Mouse (Mus musculus) NIH3T3 (cell line): ENCODE measurements at regions not wholly inside any gene's neighbourhood (a gene's known extent, or its start where the extent isn't known, plus 50 kb on each side); places are given as distances from the start of the nearest gene placed in this dataset.

Experiments used
- DNase-seq: peaks from one replicate; pipeline ENCODE4 v3.0.0-alpha.2; 2012; ENCODE audit warnings: low read depth

DNA sequence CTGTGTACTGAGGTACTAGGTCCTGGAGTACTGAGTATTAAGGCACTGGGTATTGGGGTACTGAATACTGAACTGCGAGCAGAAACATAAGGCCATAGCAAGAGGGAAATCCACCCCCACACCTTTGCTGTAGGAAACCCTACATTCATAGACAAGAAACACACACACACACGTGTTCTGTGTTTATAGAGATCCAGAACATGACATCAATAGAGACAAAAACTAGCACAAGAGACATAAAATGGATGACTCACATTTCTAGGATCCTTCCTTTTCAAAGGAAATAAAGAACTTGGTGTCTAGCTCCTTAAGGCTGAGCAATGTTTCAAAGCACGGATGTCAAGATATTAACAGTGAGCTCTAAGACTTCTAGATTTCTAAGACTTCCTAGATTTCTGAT is 49.9 kb upstream of the Nepro start:
- DNase-seq, result no peak

DNA sequence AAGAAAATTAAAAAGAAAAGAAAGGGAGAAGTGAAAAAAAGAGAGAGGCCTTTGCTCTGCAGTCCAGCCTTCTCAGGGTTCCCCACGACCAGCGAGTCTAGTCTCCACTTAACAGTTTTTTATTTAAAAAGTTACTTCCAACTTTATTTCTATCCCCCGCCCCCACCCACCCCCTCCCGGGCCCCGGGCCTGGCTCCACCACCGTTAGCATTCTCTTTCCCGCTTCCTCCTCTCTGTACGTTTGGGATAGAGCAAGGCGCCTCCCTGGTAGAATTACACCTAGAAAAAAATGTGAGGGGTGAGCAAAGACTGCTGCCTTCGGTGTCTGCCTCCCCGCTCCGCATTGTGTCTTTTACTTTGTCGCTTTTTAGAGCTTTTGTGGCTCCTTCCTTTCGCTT is 51.7 kb upstream of the Nepro start:
- no peak for DNase-seq

DNA sequence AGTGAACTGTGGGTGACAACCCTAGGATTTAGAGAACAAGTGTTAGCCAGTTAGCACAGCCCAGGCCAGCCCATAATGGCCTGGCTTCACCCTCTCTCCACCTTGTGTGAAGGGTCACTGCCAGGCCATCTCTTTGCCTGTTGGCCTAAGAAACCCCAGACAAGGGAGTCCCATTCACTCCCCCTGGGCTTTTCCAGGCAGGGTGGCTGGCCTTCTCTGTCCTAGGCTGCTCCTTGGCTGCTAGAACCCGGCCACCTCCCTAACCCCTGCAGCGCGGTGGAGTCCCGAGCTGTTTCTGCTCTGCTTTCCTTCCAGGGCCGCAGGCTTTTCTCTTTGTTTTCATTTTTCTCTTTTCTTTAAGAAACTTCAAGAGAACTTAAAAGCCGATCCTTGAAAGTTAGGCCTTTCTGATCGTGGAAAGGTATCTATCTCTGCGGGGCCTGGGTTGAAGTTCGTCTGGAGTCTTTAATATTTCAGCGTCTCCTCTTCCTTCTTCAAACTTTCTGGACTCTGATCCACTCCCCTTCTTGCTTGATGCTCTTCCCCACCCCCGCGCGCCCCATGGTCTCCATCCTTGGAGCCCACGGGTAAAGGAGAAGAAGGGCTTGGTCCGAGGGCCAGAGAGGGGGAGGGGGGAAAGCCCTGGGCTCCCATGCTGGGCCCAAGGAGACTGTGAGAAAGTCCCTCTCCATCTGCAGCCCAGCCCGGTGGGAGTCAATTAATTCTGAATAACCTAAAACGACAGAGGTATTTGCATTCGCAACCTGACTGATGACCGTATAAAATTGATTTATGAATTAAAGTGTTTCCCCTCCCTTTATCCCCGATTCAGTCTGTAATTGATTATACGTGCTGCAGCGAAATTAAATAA is 52.3 kb upstream of the Nepro start:
- DNase-seq, result no peak

DNA sequence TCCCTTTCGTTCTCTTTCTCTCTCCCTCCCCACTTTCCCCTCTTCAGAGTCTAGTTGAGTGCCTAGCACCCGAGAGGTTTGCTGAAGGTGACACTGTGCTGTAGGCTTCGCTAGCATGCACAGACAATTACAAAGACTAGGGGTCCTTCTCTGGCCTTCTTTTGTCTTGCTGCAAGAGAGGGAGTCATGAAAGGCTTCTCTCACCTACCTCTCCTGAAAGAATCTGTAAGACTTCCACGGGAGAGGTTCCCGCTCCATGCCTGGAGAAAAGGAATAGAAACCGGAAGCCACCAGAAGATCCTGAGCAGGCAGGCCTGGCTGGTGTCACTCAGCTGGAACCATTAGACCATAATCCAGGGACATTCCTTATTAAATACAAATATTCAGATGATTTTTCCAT is 56.0 kb upstream of the Nepro start:
- DNase-seq, result no peak

DNA sequence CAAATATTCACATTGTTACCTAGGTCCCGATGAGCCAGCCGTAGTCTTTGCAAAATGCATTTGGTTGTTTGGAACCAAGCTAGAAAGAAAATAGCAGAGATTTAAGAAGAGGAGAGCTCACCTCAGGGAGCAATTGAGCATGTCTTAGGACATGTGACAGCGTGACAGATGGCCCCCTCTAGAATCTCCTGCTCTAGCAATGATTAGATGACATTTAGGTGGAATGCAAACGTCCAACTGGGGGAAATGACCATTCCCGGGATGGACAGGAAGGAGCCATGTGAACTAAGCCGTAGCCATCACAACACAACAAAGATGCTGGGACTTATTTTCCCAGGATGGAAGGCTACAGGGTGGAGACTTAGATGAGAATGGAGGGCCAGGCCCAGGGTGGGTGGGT is 57.0 kb upstream of the Nepro start:
- no peak for DNase-seq

DNA sequence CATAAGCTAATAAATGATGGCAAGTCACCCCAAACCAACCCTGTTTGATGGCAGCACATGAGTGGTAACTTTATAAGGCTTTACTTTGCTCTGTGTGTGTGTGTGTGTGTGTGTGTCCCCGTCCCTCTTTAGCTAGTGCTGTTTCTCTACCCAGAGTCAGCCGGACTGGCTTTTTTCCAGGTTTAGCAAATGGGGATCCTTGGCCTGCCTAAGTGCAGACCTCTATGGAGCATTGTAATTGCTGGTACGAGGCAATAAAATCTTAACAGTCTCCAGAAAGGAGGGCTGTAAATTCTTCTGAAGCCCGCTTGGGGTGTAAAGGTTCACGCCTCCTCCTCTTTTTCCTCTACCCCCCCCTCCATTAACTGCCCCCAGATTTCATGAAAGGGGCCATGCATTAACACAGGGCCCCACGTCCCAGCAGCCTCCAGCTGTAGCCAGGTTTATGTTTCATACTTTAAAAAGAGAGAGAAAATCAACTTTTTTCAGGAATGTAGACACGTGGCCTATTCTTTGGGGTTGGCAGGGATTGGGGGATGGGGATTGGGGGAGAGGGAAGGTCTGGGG is 57.6 kb upstream of the Nepro start:
- no peak for DNase-seq

DNA sequence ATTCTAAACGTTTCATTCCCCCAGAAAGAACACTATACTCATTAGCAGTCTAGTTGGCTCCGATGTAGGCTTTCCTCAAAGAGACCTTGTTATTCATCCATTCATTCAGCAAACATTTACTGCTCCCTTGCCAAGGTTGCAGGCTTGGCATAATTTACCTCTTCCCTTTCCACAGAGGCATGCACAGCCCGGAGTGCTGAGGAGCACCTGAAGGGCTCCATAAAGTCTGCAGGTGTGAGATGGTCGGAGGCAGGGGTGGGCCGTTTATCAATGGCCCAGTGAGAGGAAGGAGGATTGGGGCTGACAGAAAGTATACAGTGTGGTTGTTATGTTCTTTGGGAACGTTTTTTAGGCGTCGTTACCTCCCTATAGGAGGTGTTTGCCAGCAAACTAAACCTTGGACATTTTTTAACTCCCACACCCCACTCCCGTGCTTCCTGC is 58.6 kb upstream of the Nepro start:
- no peak for DNase-seq

DNA sequence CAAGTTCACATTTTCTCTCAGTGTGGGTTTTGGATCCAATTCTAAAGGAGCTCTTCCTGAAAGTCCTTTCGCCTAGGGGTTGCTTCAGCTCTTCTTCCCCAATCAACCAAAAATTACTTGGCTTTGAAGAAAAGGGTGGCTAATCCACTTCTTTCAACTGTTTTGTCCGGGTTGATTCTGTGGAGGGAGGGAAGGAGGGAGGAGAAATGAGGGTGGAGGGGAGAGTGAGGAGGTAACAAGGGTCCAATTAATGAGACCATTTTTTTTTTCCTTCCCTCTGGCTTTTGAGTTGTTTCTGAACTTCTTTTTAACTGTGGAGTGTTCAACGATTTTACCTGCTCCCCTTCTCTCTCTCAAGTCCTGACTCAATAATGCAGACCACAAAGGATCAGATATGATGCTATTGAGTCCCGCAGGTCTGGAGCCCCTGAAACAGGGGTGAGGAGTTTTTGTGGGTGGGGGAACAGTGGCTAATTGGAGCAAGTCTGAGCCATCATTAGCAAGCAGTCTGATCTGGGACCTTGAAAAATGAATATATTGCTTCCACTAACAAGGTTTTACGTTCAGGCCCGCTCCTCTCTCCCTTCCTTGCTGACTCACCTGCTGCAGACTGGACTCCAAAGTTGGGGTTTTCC is 61.0 kb upstream of the Nepro start:
- DNase-seq, result no peak

DNA sequence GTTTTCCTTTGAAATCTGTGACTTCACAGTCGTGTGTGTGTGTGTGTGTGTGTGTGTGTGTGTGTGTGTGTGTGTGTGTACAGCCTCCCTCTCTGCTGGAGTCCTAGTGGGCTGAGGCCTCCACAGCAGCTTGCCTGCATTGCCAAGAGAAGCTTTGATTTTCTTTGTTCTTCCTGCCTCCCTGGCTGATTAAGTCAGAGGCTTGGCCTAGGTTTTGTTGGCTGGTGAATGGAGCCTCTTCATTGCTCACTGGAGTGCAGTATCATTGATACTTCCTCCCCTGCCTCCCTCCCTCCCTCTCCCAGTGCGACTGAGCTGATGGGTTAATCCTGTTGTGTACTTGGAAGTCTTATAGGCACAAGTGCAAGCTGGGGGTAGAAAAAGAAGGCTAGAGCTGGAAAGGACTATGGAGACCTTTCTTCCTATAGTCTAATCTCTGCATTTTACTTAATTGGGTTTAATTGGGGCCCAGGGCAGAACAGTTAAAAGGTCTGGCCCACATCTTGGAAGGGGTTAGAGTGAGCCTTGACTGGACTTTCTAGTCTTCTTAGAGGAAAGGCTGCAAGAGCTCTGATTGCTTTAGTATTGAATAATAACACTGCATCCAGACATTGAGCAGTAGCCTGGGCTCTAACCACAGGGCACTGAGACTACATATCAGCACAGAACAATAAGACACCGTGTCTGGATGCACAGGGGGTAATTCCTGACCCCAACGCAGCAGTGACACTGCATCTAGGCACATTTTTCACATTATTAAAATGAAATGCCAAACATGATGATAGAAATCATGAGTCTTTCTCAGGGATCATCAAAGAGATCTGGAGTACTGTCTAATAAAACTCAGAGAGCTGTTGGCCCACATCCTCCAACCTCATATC is 62.9 kb upstream of the Nepro start:
- DNase-seq, result no peak

DNA sequence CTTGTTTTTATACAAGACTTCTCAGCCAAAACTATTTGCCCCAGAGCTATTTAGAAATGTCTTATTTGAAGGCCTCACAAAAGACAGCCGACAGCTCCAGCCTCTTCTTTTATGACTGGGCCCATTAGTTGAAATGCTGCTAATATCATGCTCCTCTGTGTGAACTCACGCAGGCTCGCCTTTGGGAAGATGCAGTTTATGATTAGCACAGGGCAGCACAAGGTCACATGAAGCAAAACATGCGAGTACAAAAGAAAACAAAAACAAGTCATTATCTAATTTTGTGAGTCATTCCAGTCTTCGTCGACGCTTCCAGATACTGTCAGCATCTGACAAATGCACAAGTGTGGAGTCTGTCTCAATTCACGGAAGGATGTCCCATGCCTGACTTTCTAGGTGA is 65.8 kb upstream of the Nepro start:
- no peak for DNase-seq

DNA sequence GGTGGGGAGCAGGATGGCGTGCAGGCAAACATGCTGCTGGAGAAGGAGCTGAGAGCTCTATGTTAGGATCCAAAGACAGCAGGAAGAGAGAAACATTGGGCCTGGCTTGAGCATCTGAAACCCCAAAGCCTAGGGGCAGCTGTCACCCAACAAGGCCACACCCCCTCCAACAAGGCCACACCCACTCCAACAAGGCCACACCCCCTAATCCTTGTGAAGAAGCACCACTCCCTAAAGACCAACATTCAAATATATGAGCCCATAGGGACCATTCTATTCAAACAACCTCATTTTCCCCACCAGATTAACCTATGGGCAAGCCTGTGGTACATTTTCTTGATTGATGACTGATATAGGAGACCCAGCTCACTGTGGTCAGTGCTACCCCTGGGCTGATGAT is 67.9 kb upstream of the Nepro start:
- no peak for DNase-seq

DNA sequence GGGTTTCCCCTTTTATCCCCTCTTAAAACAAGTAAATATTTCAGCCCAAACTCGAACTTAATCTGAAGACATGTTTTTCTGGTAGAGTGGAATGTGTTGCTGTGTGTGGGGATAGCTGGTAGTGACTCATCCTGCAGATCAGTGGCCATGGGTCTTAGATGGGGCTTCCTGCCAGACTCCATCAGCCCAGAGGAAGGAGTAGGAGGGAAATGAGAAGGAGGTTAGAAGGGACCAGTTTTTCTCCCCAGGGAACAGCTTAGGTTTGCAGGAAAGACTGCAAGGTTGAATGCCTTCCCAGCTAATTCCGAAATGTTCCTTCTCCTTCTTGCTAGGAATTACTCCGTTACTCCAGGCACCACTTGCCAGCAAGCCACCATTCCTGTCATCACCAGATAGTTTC is 68.8 kb upstream of the Nepro start:
- peak; percentile 33 for DNase-seq

DNA sequence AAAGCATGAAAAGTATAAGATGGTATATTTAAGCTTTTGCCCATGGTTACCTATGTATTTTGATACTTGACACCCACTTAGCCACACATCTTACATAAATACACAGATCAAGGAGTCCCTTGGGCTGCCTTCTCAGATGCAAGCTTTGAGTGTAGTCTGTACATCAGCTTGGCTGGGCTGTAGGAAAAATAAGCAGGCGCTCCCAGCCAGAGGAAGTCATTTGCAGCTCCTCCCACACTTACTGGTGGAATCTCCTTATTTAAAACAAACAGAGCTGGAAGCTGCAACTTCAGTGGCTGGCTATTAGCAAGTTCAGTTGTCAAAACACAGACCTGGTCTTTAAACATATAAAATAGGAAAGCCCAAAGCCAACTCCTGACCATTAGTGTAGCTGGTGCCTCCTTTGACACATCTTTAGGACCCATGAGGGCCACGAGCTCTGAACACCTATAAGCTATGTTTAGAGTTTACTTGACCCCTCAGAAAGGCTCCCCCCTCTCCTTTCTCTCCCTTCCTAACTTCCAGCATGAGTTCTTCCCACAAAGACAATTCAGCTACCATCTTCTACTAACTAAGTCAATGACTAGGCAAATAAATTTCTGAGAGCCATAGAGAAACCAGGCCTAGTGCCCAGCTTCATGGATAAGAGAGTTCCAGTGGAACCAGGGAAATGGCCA is 75.4 kb upstream of the Nepro start:
- no peak for DNase-seq

DNA sequence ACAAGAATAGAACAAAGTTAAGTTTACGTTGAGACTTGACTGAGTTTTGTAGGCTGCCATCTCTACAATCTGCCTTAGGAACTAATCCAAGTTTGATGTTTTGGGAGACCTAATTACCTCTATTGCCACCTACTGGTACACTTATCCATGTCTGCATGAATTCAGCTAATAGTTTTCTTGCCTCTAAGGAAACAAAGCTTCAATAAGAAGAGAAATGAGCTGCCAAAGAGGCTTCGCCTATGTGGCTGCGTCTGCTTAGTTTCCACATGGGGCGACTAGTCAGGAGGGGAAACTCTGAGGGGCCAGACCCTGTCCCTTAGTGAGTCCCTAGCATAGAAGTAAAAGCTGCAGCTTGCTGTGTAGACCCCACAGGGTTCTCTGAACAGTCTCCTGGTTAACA is 80.1 kb upstream of the Nepro start:
- DNase-seq, result peak; percentile 64

DNA sequence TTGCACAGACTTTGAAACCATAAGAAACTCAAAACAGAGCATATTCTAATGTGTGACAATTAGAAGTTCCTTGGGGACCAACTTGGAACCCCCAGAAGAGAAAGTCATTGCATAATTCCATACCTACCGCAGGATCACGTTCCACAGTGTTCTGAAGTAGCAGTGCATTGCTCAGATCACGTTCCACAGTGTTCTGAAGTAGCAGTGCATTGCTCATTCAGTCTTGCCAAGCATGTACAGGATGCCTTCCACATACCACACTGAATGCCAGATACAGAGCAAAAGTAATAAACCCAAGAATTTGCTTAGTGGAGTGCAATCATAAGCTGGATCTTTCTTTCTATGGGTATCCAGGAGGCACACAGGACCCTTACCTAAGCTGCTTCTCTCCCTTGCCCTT is 78.4 kb upstream of the Boc start:
- DNase-seq, result no peak

DNA sequence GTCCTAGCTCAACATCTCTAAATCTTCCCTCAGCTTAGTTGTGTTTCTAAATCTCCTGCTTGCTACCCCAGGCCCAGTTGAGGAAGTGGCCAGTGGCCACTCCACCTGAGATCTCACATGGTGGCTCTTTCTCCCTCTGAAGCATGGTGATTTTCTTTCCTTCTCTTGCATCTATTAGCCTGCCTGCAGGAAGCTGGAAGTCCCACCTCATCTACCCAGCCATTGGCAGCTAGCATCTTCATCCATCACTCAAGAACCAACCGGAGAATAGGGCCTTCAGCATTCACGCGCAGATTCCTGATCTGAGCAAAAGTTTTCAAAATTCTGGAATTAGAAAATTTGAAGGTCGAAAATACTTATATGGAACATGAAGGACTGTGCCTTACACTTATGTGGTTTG is 75.8 kb upstream of the Boc start:
- no peak for DNase-seq

DNA sequence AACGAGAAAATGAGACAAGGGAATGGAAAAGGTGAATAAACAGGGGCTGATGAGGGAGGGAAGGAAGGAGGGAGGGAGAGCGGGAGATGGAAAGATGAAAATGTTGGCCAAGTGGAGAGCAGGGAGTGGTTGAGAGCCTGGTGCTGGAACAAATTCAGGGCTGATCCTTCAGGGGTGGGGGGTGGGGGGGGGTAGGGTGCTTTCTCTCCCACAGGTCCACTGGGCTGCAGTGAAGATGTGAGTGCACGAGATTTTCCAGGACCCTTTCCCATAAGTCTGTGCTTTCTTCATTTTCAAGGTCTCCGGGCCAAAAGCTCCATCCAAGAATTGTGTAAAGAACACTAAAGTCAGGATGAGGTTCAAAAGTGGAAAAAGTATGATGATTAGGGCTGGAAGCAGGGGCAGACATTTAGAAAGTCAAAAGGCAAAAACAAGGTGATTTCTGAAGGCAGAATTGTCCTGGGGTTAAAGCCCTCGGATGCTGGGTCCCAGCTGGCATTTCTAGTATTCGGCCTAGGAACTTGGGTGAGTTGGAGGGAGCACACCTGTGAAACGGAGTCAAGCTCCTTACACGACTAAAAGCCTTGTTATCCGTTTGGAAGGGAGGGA is 74.5 kb upstream of the Boc start:
- no peak for DNase-seq

DNA sequence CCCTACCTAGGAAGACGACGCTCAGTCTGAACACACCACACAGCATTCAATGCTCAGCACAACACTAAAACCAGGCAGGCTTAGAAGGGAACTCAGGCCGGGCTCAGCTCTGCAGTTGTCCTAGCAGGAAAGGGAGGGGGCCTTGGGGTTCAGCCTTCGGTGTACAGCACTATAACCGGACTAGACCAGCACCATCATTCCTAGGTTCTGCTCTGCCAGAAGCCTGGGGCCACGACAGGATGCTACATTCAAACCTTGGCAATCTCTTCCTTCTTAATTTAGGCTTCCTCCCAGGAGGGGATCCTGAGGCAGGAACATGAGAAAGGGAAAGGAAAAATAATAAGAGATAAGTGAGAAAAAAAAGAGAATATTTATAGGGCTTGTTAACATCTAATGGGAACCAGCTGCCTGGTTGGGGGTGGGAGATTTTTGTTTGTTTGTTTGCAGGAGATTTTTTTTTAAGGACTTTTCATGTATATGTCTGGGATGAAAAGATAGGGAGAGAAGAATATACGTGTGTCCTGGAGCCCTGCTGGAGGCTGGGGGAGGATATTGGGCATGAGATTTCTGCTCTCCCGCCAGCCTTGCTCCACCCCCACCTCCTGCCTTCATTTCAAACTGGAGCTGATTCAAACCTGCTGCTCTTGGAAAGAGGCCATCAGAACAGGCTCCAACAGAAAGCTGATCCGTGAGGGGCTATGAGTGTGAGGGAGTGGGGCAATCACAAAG is 73.8 kb upstream of the Boc start:
- peak; percentile 85 for DNase-seq

DNA sequence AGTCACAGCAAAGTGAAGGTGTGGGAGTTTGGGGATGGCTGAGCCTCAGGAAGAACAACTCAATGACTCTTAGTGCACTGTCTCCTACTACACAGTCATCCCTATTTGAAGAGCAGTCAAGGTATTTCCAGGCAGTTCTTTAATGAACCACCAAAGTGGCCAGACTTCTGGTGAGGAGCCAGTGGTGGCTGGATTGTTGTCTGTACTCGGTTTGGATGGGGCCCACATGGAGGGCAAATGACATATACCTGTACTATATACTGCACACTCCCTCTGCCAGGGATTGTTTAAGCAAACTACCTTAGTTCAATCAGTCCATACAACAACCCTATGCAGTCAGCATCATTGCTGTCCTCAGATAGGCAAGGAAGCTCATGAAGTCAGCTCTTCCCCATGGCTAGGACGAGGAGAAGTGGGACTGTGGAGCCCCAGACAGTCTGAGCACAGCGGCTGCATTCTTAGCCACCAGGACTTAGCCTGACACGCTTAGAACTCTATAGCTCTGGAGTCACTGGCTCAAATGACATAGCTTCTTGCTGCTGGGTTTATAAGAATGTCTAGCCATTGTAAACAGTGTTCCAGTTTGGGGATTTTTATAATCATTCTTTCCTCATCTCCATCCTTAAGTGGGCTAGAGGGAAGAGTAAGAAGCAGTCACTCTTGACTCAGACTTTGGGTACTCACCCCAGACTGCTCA is 72.8 kb upstream of the Boc start:
- DNase-seq, result no peak

DNA sequence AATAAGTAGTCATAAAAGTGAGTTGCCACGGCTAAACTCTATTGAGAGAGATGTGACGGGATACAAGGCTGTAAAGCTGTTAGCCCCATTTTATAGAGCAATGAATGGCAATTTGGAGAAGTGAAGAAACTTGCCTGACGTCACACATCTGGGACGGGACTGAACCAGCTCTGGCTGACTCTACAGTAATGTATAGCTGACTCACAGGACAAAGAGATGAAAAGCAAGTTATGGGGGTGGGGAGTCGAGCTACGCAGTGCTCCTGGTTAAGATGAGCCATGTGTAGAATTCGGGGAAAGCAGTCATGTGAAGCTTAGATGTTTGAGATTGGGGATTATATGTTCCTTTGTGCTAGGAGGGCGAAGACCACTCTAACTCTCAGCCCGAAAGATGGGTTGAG is 72.2 kb upstream of the Boc start:
- no peak for DNase-seq
